Mouse (Mus musculus) CH12.LX (cell line): ENCODE data around the gene Btd. TPM values are rescaled to one million over a fixed set of nuclear protein-coding genes. Genes with fewer than 3 reads are reported as not detected.

Experiments
- DNase-seq: peaks from one replicate; pipeline ENCODE4 v3.0.0-alpha.2; 2013; ENCODE audit errors: extremely low read depth
- H3K27ac ChIP-seq: 2 replicates; pipeline ENCODE4 v1.5.1; 2012; ENCODE audit warnings: low read depth, mild to moderate bottlenecking, control low read depth, moderate library complexity; ENCODE audit not compliant: insufficient read depth
- H3K27me3 ChIP-seq: replicated peaks from 2 replicates; pipeline ENCODE3; 2012; ENCODE audit warnings: inconsistent platforms
- H3K36me3 ChIP-seq, 2 experiments: replicated peaks in 1 of 2; 2 replicates each; pipeline versions ENCODE3 to v1.6.1; 2012; ENCODE audit warnings: inconsistent platforms in 1 of 2, low read length in 1 of 2, mild to moderate bottlenecking in 1 of 2, mixed read lengths in 1 of 2, moderate library complexity in 1 of 2; ENCODE audit not compliant: control insufficient read depth in 1 of 2, insufficient read depth in 1 of 2
- H3K4me1 ChIP-seq, 2 experiments: 2 replicates each; pipeline ENCODE4 v1.6.1; 2012; ENCODE audit warnings: inconsistent platforms in 1 of 2, moderate library complexity in 1 of 2; ENCODE audit not compliant: insufficient read depth in 2 of 2, control insufficient read depth in 1 of 2
- H3K4me2 ChIP-seq: 2 replicates; pipeline ENCODE4 v1.6.1; 2012; ENCODE audit warnings: low read depth, mild to moderate bottlenecking, control low read depth; ENCODE audit not compliant: poor library complexity, insufficient read depth, severe bottlenecking
- H3K4me3 ChIP-seq, 3 experiments: fragments of 150-350 bp in 1 of 3; sonication (generic) in 1 of 3; replicated peaks in 1 of 3; 2 replicates each; pipeline versions ENCODE3 to v1.5.1; 2011 to 2012; ENCODE audit warnings: low read depth in 2 of 3, low read length in 2 of 3, mild to moderate bottlenecking in 2 of 3, moderate library complexity in 2 of 3, control low read depth in 1 of 3, improper control_type of control experiment in 1 of 3, inconsistent platforms in 1 of 3, mixed read lengths in 1 of 3; ENCODE audit not compliant: poor library complexity in 1 of 3
- H3K79me2 ChIP-seq: replicated peaks from 2 replicates; pipeline ENCODE4 v1.6.1; 2012; ENCODE audit warnings: mild to moderate bottlenecking, moderate library complexity; ENCODE audit not compliant: control insufficient read depth, poor library complexity, insufficient read depth, severe bottlenecking; ENCODE audit errors: extremely low read depth
- H3K9ac ChIP-seq: 2 replicates; pipeline ENCODE4 v1.6.1; 2012; ENCODE audit warnings: low read depth, mild to moderate bottlenecking, control low read depth, moderate library complexity; ENCODE audit not compliant: insufficient read depth
- H3K9me3 ChIP-seq: replicated peaks from 2 replicates; pipeline ENCODE3; 2012; ENCODE audit warnings: low read length, inconsistent platforms, mixed read lengths
- BHLHE40 ChIP-seq: IDR thresholded peaks from 2 replicates; pipeline ENCODE4 v1.6.1; 2011; ENCODE audit warnings: mild to moderate bottlenecking, low read depth, low read length, improper control_type of control experiment
- CHD1 ChIP-seq: IDR thresholded peaks from 2 replicates; pipeline ENCODE4 v1.6.1; 2012; ENCODE audit warnings: low read depth, low read length, improper control_type of control experiment, inconsistent platforms
- E2F4 ChIP-seq: IDR thresholded peaks from 2 replicates; pipeline ENCODE4 v1.6.1; 2011; ENCODE audit warnings: low read depth, low read length, improper control_type of control experiment; ENCODE audit not compliant: insufficient replicate concordance
- ELF1 ChIP-seq: IDR thresholded peaks from 2 replicates; pipeline ENCODE4 v1.6.1; 2014; ENCODE audit warnings: low read depth, mild to moderate bottlenecking, inconsistent platforms, low read length, improper control_type of control experiment
- ETS1 ChIP-seq: conservative IDR thresholded peaks from 2 replicates; pipeline ENCODE4 v1.6.1; 2012; ENCODE audit warnings: low read depth, mild to moderate bottlenecking, inconsistent platforms, low read length, improper control_type of control experiment, moderate library complexity
- GABPA ChIP-seq: IDR thresholded peaks from 2 replicates; pipeline ENCODE4 v1.6.1; 2012; ENCODE audit warnings: low read depth, low read length, improper control_type of control experiment, inconsistent platforms; ENCODE audit not compliant: insufficient replicate concordance
- HCFC1 ChIP-seq: IDR thresholded peaks from 2 replicates; pipeline ENCODE4 v1.6.1; 2012; ENCODE audit warnings: low read depth, mild to moderate bottlenecking, inconsistent platforms, low read length, improper control_type of control experiment
- IRF4 ChIP-seq: IDR thresholded peaks from 2 replicates; pipeline ENCODE4 v1.6.1; 2014; ENCODE audit warnings: low read depth, mild to moderate bottlenecking, inconsistent platforms, low read length, improper control_type of control experiment
- KAT2A ChIP-seq: IDR thresholded peaks from 2 replicates; pipeline ENCODE4 v1.6.1; 2012; ENCODE audit warnings: low read length, improper control_type of control experiment, inconsistent platforms; ENCODE audit not compliant: insufficient replicate concordance
- MAZ ChIP-seq: IDR thresholded peaks from 2 replicates; pipeline ENCODE4 v1.6.1; 2012; ENCODE audit warnings: low read depth, mild to moderate bottlenecking, inconsistent platforms, low read length, improper control_type of control experiment, moderate library complexity
- MEF2A ChIP-seq: IDR thresholded peaks from 2 replicates; pipeline ENCODE4 v1.6.1; 2014; ENCODE audit warnings: low read depth, mild to moderate bottlenecking, inconsistent platforms, low read length, improper control_type of control experiment, borderline replicate concordance
- MXI1 ChIP-seq: IDR thresholded peaks from 2 replicates; pipeline ENCODE4 v1.6.1; 2011; ENCODE audit warnings: mild to moderate bottlenecking, low read depth, low read length, improper control_type of control experiment
- MYC ChIP-seq: IDR thresholded peaks from 2 replicates; pipeline ENCODE4 v1.6.1; 2011; ENCODE audit warnings: low read depth, mild to moderate bottlenecking, improper control_type of control experiment, low read length
- NRF1 ChIP-seq: IDR thresholded peaks from 2 replicates; pipeline ENCODE4 v1.6.1; 2014; ENCODE audit warnings: low read depth, mild to moderate bottlenecking, inconsistent platforms, low read length, improper control_type of control experiment, moderate library complexity
- PAX5 ChIP-seq: IDR thresholded peaks from 2 replicates; pipeline ENCODE4 v1.6.1; 2012; ENCODE audit warnings: low read length, inconsistent platforms, mixed read lengths
- POLR2A ChIP-seq: IDR thresholded peaks from 2 replicates; pipeline ENCODE4 v1.6.1; 2011; ENCODE audit warnings: low read depth, mild to moderate bottlenecking, improper control_type of control experiment, low read length
- RAD21 ChIP-seq: IDR thresholded peaks from 2 replicates; pipeline ENCODE4 v1.6.1; 2011; ENCODE audit warnings: low read depth, mild to moderate bottlenecking, low read length, improper control_type of control experiment, moderate library complexity
- TBP ChIP-seq: conservative IDR thresholded peaks from 2 replicates; pipeline ENCODE4 v1.6.1; 2011; ENCODE audit warnings: low read depth, low read length, improper control_type of control experiment
- dilution Hi-C: fragments of 300-500 bp; cut with MboI; formaldehyde crosslinking; loops from 2 replicates; pipeline ENCODE4 v1.14.3; 2020; ENCODE audit warnings: low sequenced_read_pairs; ENCODE audit not compliant: extremely low pct_unique_long_range_greater_than_20kb, extremely low pct_ligation_motif_present
- in situ Hi-C: fragments of 300-500 bp; cut with MboI; formaldehyde crosslinking; loops from 3 replicates; pipeline ENCODE4 v1.14.3; 2019; ENCODE audit warnings: low sequenced_read_pairs, low pct_ligation_motif_present, low pct_unique_long_range_greater_than_20kb, mixed read lengths
- polyA plus RNA-seq: library from polyadenylated mRNA; unstranded; fragments of >175 nt; gene quantifications from 2 replicates; pipeline ENCODE4 v1.2.1, GENCODE M21; 2012; ENCODE audit warnings: low read depth; ENCODE audit not compliant: insufficient read length
- total RNA-seq, 2 experiments: library from RNA; depleted of rRNA; stranded (reverse); fragments of 300-350 nt in 1 of 2; fragments of >200 nt in 1 of 2; gene quantifications; 2 replicates each; pipeline ENCODE4 v1.2.3; 2012 to 2014

Btd gene
- total and polyA plus RNA-seq, 3 experiments: 16.2 to 25.4 (median 23.0) TPM

DNA sequence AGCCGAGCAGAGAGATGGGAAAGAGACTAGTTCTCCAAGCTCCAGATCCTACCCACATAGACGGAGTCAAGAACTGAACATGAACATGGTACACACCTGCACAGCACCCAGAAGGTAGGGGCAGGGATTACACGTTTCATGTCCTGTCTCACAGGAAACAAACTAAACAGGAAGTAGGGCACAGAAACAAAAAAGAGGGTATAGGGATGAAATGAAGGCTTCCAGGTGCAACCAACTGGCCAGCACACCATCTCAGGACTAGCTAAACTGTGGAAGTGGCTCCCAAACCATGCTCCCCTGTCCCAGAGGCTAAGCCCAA lies 56.1 kb downstream of the Btd start:
- Histone ChIP-seq H3K36me3 (peaks cover 4 to 31% of the 10 kb centered on the region in 2 experiments), H3K79me2 (no peaks in the 10 kb centered on the region), H3K4me1 (peaks cover 13 to 43% of the 10 kb centered on the region in 2 experiments), H3K4me2 (peak overlapping the region; percentile 62; the same call in 1 of the 2 replicates), H3K27ac (peak overlapping the region; percentile 79), H3K27me3 (no peaks in the 10 kb centered on the region), H3K9me3 (no peaks in the 10 kb centered on the region), H3K9ac (peak overlapping the region; percentile 4; the same call in 1 of the 2 replicates), H3K4me3 (no peak overlapping the region)
- TF ChIP-seq CHD1 (no peak), IRF4 (no peak), KAT2A (no peak), MYC (no peak), HCFC1 (no peak)
- dilution Hi-C loops: no loop called here
- in situ Hi-C loops: no loop called here
- no peak for DNase-seq

DNA sequence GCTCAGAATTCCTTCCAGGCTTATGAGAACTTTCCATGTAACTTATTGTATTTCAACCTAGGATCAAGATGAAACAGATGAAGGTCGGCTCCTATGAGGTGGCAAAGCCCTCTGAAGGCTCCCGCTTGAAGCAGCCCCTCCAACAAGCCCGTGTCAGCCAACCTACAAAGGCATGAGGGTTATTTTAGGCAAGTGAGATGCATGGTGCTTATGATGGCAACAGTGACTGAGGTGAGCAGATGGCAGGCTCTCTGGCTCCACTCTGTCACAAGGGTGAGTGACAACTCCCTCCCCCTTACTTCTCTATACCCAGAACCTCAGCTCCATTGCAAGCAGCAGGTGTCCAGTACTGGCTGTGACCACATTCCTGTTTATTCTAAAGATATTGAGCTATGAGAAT lies 56.5 kb downstream of the Btd start:
- Histone ChIP-seq H3K9me3 (no peaks in the 10 kb centered on the region), H3K27ac (peak overlapping the region; percentile 79), H3K27me3 (no peaks in the 10 kb centered on the region), H3K4me1 (peaks cover 13 to 47% of the 10 kb centered on the region in 2 experiments)
- in situ Hi-C loops: no loop called here
- no peak for TF ChIP-seq BHLHE40
- no peak for TF ChIP-seq TBP
- TF ChIP-seq E2F4: no peak
- TF ChIP-seq, all 38 proteins: peak for 0
- dilution Hi-C loops: no loop called here
- no peak overlapping the region for H3K4me3 ChIP-seq
- H3K4me2 ChIP-seq: no peak overlapping the region
- H3K36me3 ChIP-seq: peaks cover 5 to 35% of the 10 kb centered on the region in 2 experiments
- no peaks in the 10 kb centered on the region for H3K79me2 ChIP-seq
- no peak overlapping the region for H3K9ac ChIP-seq
- DNase-seq: peak; percentile 43

DNA sequence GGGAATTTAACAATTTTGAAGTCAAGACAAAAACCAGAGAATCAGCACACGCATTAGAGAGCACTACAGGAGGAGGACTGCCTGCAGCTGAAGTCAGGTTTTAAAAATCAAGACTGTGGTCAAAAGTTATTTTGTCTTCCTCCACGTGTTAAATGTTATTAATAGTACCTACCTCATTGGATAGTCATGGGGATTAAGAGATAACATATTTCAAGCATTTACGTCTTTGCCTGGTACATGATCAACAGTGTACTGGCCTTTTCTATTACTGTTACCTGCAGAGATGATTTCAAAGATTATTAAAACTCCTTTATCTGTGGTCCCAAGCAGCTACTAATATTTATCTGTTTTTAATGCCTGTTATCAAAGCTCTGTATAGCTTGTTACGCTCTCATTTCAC lies 56.9 kb downstream of the Btd start:
- DNase-seq: no peak
- Histone ChIP-seq H3K79me2 (no peaks in the 10 kb centered on the region; the same call in 1 of the 2 replicates), H3K9me3 (no peaks in the 10 kb centered on the region), H3K36me3 (peaks cover 5 to 35% of the 10 kb centered on the region in 2 experiments)
- in situ Hi-C loops: no loop called here
- TF ChIP-seq PAX5 (no peak), ELF1 (no peak), ETS1 (no peak), MAZ (no peak), NRF1 (no peak), RAD21 (no peak), CHD1 (no peak), MXI1 (no peak), POLR2A (no peak), BHLHE40 (no peak), GABPA (no peak), MEF2A (no peak)
- TF ChIP-seq, all 38 proteins: peak for 0
- Histone ChIP-seq H3K9ac (no peak overlapping the region), H3K27ac (no peak overlapping the region), H3K4me1 (peaks cover 13 to 51% of the 10 kb centered on the region in 2 experiments), H3K4me3 (no peak overlapping the region), H3K4me2 (no peak overlapping the region), H3K27me3 (no peaks in the 10 kb centered on the region)
- dilution Hi-C loops: no loop called here
